Mouse (Mus musculus) natural killer cell, adult 2 months (primary cell): ENCODE results near the gene 2810004N23Rik.

ENCODE experiments used
- DNase-seq, 2 experiments: peaks; one replicate each; pipeline ENCODE4 v3.0.0; 2022; ENCODE audit warnings: low spot score in 2 of 2

The 2810004N23Rik gene

DNA sequence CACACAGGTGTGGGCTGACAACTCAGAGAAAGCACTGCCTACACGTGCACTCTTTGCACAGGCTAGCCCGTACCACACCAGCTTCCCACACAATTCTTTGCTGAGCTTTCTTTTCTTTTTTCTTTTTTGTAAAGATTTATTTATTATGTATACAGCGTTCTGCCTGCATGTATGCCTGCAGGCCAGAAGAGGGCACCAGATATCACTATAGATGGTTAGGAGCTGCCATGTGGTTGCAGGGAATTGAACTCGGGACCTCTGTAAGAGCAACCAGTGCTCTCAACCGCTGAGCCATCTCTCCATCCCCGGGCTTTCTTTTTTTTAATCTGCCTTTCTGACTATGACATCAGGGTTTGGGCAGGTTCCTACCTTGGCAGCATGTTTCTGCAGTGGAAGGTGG lies 39.4 kb downstream of the 2810004N23Rik start:
- DNase-seq: no peak

DNA sequence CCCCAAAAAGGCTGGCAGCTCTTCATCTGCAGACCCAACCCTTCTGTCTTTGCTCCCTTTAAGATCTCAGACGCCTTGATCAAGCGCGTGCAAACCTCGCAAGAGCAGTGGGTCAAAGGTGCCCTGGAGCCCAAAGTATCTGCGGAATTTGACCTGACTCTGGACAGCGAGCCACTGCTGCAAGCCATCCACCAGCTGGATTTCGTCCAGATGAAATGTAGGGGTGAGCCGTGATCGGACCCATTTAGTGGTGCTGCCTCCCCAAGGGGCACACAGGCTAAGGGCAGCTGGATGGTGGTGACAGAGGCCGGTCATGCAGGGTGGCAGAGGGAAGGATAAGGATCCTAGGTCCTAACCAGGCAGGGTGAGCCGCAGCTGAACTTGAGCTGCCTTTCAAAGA lies 42.8 kb downstream of the 2810004N23Rik start:
- DNase-seq: no peak

DNA sequence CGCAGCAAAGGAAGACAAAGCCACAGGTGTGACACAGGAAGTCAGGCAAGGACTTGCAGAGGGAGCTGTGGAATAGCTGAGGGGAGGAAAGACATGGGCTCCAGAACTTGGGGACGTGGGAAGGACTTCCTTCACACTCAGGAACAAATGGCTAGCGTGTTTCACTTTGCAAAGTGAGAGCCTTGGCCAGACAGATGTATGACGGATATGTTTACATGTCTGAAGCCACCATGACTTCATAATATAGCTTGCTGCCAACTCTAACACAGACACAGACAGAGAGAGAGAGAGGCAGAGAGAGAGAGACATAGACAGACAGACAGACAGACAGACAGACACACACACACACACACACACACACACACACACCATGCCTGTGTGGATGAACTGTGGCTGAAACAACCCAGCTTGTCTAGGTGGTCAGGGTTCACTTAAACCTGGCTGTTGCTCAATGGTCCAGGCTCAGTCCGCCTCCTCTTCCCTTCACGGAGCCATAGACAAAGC lies 43.3 kb downstream of the 2810004N23Rik start:
- DNase-seq: no peak

DNA sequence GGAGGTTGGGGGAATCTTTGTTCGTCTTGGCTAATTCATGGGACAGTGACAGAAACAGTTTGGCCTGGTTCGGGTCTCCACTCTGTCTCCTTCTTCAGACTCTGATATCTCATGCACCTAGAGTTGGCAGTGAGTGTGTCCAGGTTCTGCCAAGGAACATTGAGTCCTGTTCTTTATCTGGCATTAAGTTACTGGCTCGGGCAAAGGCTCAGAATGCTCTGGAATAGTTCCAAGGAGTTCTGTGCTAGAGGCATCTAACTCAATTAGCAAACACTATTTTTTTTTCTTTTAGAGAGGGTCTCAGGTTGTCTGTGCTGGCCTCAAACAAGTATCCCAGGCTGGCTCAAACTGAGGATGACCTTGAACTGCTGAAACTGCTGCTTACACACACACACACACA lies 45.6 kb downstream of the 2810004N23Rik start:
- no peak for DNase-seq

DNA sequence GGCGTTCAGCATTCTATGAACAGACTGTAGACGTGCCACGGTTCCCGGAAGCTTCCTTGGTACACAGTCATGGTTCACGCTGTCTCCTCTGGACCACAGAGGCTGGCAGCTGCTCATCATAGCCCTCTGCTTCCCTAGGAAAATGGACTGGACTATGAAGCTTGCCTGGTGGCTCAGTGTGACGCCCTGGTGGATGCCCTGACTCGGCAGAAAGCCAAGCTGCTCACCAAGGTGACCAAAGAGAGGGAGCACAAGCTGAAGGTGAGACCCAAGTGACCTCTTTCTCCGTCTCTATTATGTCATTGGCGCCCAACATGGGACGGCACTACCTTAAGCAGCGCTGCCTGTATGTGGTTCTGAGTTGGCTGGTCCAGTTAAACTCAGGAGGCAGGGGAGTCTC lies 46.1 kb downstream of the 2810004N23Rik start:
- DNase-seq: no peak

DNA sequence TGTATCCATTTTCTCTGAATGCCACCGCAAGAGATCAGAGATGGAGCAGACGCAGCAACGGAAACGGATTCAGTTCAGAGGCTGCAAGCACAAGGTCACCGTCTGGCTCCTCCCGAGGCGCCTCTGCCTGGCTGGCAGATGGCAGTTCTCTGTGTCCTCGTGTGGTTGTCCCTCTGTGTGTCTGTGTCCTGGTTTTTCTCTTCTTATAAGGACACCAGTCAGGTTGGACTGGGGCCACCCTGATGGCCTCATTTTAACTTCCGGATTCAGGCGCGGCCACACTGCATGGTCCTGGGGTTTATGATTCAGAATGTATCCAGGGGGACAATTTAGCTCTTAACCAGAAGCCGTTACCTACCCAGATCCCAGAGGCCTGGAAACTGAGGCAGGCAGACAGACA lies 47.0 kb downstream of the 2810004N23Rik start:
- no peak for DNase-seq

DNA sequence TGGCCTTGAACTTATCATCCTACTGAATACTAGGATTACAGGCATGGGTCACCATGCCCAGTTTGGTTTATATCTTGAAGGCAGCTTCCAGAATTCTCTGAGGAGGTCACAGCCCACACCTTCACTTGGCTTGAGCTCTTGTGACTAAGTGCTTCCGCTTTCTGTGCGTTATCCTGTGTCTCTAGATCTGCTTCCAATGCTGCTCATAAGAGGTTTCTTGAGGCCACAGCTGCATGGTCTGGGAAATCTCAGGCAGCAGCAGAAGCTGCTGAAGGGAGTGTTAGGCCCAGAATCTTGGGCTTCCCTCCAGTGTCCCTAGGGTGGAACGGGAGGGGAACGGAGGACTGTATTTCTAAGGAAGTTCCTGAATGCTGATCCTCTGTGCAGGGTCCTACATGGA lies 49.6 kb downstream of the 2810004N23Rik start:
- no peak for DNase-seq

DNA sequence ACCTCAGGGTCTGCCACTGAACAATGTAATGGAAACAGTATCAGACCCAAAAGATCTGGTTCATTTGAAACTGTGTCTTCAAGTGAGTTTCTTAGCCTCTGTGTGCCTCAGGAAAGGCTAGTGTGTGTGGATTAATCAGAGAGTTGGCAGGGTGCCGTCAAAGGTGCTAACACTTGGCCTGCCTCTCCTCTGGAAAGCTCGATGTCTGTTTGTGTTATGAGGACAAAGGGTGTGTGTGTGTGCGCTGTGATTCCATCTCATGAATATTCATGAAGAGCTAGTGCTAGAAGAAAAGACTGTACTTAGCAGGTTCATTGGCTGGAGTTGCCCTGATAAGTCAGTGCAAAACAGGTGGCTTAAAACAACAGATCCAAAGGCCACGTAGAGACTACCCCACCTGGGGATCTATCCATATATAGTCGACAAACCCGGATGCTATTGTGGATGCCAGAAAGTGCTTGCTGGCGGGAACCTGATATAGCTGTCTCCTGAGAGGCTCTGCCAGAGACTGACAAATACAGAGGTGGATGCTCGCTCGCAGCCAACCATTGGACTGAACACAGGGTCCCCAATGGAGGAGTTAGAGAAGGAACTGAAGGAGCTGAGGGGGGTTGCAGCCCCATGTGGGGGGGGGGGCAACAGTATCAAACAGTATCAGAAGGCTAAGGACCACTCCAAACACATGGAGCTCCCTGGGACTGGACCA lies 52.1 kb downstream of the 2810004N23Rik start:
- DNase-seq: no peak

DNA sequence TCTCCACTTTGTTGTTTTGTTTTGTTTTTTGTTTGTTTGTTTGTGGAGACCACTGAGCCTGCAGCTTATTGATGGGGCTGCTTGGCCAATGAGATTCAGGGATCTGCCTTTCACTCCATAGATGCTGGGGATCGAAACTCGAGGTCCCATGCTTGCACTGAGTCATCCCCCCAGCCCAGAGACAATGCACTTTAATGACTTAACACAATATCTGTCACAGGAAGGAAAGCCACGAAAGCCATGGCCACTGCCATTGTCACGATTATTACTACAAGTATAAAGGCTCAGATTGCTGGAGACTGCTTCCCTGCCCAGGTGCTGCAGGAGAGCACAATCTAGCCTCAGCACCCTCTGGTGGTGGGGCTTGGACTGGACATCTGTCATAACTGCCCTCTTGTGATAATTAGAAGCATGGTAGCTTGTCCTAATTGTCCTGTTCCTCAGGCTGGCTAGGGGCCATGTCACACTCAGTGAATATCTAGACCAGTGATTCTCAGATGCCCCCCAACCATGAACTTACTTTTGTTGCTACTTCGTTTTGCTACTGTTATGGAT lies 52.8 kb downstream of the 2810004N23Rik start:
- no peak for DNase-seq

DNA sequence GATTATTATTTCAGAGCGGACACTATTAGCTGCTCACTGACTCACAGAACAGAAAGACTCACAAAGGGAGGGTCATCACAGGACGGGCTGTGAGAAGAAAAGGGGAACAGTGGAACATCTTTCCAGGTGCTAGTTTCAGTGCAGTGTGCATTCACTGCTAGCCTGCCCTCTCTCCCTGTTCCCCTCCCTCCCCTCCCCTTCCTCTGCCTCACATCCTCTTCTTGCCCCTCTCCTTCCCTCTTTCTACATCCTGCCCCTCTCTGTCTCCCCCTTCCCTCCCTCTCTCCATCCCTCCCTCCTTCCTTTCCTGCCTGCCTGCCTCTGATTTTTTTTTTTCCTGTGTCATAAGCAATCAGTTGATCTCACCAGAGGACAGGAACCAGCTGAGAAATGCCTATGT lies 53.5 kb downstream of the 2810004N23Rik start:
- DNase-seq: no peak

DNA sequence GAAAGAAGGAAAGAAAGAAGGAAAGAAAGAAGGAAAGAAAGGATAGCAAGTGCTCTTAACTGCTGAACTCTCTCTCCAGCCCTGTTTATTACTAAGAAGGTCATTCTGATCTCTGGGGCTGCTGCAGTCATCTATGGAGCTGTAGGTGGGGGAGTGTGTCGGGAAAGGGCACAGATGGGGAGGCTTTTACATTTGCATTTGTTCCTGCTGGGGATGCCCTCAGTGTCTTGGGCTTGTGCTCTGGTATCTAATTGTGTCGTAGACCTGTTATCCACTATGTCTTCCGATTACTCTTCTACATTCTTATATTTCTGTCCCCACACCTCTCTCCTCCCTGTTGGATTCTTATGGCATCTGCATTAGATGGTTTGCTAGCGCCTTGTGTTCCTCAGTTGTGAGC lies 56.9 kb downstream of the 2810004N23Rik start:
- DNase-seq: no peak

DNA sequence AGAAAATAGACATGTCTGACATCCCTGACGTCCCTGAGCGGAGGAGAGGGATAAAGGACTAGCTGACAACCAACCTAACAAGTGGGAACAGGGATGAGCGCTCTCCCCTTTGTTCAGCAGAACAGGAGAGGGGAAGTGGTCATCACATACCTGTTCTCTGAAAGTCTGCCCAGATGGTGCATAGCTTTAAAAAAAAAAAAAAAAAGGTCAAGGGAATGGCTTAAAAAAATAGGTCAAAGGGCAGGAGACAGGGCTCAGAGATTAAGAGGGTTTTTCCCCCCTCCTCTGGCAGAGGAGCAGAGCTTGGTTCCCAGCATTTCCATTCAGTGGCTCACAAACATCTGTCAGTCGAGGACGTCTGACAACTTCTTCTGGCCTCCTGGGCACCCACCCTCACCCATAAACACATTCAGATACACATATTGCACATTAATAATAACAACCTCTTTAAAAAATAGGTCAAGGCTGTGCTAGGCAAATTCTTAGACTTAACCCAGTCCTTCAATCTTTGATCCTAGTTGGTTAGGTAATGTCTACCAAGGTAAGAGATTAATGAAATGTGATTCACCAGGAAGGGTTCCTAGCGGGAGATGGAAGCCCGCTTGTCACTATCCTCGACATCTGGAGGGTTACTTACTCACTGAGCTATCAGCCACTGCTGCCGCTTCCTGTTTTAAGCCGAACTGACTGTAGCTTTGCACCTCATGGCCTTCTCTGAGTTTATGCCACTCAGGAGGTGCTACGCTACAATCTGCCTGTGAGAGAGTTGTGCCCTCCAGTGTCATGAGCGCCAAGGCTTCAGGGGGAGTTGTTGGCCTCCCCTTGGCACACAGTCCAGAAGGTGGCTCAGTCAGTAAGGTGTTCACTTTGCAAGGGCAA lies 58.9 kb downstream of the 2810004N23Rik start:
- no peak for DNase-seq

DNA sequence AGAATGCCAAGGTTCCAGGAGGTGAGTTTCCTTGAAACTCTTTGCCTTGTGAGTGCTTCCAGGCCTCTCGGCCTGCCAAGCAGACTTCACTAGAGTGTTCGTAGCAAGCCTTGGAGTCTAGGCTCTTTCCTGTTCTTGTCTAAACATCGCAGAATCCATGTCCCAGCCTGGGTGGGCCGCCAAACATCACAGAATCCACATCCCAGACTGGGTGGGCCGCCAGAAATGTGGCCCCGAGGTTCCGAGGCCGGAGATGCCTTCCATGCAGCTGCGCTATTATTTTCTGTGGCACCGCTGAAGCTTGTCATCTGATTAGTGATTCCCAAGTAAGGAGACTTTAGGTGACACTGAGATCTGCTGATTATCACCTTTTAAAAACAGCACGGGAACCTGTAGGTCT lies 62.4 kb downstream of the 2810004N23Rik start:
- DNase-seq: no peak

DNA sequence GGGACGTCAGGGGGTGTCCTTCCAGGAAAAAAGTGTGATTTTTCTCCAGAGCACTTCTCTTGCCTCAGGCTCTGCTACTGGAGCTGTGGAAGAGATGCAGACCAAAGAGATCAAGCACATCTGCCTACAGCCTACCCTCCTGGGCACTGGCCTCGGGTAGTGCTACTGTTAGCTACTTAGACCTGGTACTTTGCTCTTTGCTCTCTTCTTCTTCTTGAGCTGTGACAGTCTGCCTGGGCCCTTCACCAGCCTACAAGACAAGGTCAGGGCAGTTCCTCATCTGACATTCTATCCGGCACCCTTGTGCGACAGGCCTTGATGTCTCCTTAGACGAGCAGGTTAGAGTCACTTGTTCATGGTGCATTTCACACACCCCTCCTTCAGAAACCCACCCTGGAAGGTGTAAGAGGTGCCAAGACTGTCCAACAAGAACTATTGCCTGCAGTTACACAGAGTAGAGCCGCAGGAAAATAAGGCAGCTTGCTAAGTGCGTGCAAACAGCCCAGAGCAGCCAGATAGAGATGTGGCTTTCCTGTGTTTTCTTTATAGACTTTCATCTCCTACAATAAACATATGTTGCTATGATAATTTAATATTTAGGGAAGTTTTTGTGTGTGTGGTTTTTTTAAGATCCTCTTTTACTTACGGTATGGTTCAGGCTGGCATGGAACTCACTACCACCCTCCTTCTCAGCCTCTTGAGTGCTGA lies 67.0 kb downstream of the 2810004N23Rik start:
- DNase-seq: no peak

DNA sequence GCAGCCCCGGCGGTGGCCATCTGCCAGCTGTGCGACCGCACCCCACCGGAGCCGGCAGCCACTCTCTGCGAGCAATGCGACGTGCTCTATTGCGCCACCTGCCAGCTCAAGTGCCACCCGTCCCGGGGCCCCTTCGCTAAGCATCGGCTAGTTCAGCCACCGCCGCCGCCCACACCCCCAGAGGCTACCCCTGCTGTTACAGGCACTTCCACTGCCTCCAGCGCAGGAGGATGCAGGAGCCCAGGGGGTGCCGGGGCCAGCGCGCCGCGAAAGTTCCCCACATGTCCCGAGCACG lies 68.5 kb downstream of the 2810004N23Rik start:
- peak in 1 of 2 experiments; percentile 11 for DNase-seq

DNA sequence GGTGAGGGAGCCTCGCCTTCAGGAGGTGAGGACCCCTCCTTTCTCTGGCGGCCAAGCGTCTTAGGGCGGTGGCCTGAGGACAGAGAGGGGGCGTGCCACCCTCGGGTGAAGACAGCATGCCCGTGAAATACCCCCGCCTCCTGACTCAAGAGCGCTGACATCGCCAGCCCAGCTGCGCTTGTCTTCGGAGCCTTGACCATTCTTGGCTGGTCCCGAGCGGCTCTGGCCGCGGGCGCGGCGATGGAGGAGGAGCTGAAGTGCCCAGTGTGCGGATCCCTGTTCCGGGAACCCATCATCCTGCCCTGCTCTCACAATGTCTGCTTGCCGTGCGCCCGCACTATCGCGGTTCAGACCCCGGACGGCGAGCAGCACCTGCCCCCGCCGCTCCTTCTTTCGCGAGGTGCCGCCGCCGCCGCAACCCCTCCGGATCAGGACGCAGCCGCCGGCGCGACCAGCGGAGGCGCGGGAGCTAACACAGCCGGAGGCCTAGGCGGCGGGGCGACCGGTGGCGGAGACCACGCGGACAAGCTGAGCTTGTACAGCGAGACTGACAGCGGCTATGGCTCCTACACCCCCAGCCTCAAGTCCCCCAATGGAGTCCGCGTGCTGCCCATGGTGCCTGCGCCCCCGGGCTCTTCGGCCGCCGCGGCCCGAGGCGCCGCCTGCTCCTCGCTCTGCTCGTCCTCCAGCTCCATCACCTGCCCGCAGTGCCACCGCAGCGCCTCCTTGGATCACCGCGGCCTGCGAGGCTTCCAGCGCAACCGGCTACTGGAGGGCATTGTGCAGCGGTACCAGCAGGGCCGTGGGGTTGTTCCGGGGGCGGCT lies 69.0 kb downstream of the 2810004N23Rik start:
- no peak for DNase-seq

DNA sequence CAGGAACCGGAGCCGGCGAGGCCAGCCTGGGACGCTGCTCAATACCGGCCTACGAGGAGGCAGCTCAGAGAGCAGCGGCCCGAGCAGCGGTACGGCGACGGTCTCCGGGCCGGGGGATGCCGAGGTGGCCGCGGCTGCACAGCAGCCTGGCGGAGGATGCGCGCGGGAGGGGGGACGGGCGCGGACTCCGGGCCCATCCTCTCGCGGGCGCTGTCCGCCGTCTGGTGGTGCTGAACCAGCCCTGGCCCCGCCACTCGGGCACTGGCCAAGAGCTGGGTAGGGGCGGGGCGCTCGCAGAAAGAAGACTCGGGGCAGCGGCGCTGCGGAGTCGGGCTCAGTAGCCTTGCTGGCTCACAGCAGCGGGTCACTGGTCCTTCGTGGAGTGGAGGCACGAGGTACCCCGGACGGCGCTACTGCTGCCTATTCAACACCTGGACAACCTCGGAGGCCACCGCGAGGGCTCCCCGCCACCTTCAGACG lies 69.7 kb downstream of the 2810004N23Rik start:
- DNase-seq: peak; percentile 17 to 58

DNA sequence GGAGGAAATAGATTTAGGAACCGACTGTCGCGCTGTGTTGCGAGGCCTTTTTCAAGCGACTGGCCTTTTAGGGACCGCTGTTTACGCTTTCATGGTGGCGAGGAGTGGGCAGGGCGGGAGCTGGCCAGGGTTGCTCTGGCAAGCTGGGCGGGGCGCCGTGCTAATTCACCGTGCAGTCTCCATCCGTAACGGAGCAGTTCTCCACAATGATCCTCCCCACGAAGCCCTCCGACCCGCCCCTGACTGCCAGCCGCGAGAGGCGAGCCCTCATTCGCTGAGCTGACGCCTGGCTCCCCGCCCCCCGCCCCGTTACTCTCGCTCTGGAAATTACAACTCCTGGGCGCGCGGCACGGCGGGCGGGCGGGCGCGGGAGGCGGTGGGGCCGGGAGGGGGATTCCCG lies 70.2 kb downstream of the 2810004N23Rik start, which contains the start of gene Trim67:
Trim67 (plus strand) TSS at position 385 of the 400 bp plus-strand sequence.
- DNase-seq: no peak

DNA sequence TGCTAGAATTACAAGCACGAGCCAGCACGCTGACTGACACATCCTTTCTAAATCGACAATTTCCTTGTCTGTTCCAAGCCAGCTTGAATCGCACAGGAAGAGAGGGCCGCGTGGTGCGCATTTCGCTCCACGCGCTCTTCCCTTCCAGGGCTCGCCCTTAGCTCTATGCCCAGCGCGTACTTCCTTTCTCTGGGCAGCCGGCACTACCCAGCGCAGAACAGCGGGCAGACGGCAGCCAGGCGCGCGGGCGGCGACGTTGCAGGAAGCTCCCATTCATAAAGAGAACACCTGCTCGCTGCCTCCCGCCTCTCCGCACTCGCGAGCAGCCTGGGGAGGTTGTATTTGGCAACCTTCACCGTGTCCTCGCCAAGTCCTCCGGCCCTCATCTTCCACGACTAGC lies 70.7 kb downstream of the 2810004N23Rik start:
- no peak for DNase-seq

DNA sequence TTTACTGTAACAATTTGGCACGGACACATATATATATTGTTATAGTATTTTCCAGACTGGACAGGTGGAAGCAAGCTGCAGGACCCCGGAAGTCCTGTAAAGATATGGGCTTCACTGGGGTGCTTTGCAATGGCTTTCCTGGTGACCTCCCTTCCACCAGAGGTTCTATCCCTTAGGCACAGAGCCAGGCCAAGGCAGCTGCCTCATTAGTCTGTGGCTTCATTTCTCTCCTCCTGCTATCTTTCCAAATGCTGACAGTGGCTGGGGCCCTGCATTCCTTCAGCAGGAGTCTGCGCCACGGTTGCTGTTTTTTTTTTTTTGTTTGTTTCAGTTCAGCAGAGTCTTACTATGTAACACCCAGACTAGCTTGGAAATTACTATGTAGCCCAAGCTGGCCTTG lies 71.2 kb downstream of the 2810004N23Rik start:
- no peak for DNase-seq

DNA sequence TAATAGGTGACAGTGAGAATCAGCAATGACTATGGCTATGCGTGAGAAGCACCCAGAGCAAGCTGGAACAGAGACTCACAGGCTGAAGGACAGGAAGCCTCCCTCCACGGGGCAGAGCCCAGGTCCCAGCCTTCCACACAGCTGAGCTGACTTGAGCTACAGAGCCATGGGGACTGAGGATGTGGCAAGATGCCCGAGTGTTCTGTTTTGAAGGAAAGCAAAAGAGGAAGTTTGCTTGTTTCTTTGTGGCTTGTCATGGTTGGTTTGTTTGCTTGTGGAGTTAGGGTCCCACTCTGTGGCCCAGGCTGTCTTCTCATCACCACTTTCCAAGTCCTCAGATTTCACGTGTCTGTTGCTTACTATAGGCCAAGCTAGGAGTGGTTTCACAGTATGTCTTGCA lies 72.2 kb downstream of the 2810004N23Rik start:
- no peak for DNase-seq
